Mouse (Mus musculus) bone marrow, adult 2 months (tissue): ENCODE results near the gene Negr1.

Experiments used
- CTCF ChIP-seq: fragments of 200-500 bp; IDR thresholded peaks from 2 replicates; pipeline ENCODE4 v1.5.1; 2011; ENCODE audit warnings: low read length, control low read depth; ENCODE audit not compliant: control insufficient read depth, insufficient read depth
- POLR2A ChIP-seq: fragments of 200-500 bp; IDR thresholded peaks from 2 replicates; pipeline ENCODE4 v1.6.1; 2011; ENCODE audit warnings: low read depth, mild to moderate bottlenecking, control low read depth, low read length, borderline replicate concordance; ENCODE audit not compliant: control insufficient read depth

- no peak for TF ChIP-seq POLR2A
- TF ChIP-seq CTCF: no peak
Measured at GRCm38 (mm10) chr3:157108156-157108555, 546.6 kb downstream of the Negr1 start.
